Mouse (Mus musculus): ENCODE measurements around the gene Mob4.

DNA sequence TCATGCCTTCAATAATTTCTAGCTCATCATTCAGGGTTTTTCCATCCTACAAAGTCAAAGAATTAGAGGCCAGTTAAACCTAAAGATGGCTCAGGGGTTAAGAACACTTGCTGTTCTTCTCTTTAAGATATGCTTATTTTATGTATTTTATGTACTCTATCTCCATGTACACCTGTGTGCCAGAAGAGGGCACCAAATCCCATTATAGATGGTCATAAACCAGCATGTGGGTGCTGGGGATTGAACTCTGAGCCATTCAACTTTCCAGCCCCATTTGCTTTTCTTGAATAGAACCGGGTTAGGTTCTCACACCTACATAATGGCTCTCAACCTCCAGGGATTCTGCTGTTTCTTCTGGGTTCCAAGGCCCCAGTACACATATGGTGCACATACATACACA, 48.9 kb upstream of the Mob4 start:
- no peak for TF ChIP-seq CTCF (IDR thresholded peaks at IDR 0.05; ENCODE audit: control insufficient read depth, insufficient read depth, insufficient read length)
- no peak for TF ChIP-seq CEBPB (IDR thresholded peaks at IDR 0.05; ENCODE audit: low read depth)
- TF ChIP-seq MAX (IDR thresholded peaks at IDR 0.05), result no peak
- no peak for TF ChIP-seq MYOG (IDR thresholded peaks at IDR 0.05; ENCODE audit: control insufficient read depth, extremely low read depth, insufficient read length)
